Mouse (Mus musculus): ENCODE data around the gene Fxyd4.

GRCm38 (mm10) chr6:117914541-117914940, 23.0 kb downstream of the Fxyd4 start:
- TF ChIP-seq CTCF (IDR thresholded peaks at IDR 0.05 in 2 of 3, conservative IDR thresholded peaks at IDR 0.05 in 1 of 3; ENCODE audit: control insufficient read depth in 1 of 3, insufficient read depth in 1 of 3, low read depth in 2 of 3, low read length in 3 of 3, poor library complexity in 1 of 3, severe bottlenecking in 1 of 3): no peak
- no peak for TF ChIP-seq POLR2A (IDR thresholded peaks at IDR 0.05; ENCODE audit: control insufficient read depth in 1 of 2, insufficient read depth in 1 of 2, low read depth in 1 of 2, low read length in 2 of 2, poor library complexity in 1 of 2)
- TF ChIP-seq ZKSCAN1 (IDR thresholded peaks at IDR 0.05; ENCODE audit: low read depth, low read length): no peak
- TF ChIP-seq SMC3 (IDR thresholded peaks at IDR 0.05; ENCODE audit: low read depth, low read length): no peak
- no peak for TF ChIP-seq POLR2AphosphoS2 (IDR thresholded peaks at IDR 0.05; ENCODE audit: low read length)
